Mouse (Mus musculus) forebrain, embryonic 13.5 days (tissue): ENCODE results near the gene Ripor3. TPM values are rescaled to one million over a fixed set of nuclear protein-coding genes. Genes with fewer than 3 reads are reported as not detected.
A peak's percentile ranks its signal among the peaks of the same experiment; 100 is the strongest.

ENCODE experiments used
- ATAC-seq: fragments of 200-750 bp; cut with Nextera tagmentation; 2 replicates; pipeline ENCODE4 v1.8.0; 2017
- H3K27ac ChIP-seq: fragments of 300-500 bp; sonication (generic); 2 replicates; pipeline ENCODE4 v1.5.1; 2015; ENCODE audit warnings: inconsistent platforms, mild to moderate bottlenecking, moderate library complexity
- H3K27me3 ChIP-seq: fragments of 300-500 bp; sonication (generic); 2 replicates; pipeline ENCODE4 v1.6.1; 2015; ENCODE audit warnings: mild to moderate bottlenecking, inconsistent platforms
- H3K36me3 ChIP-seq: fragments of 300-500 bp; sonication (generic); 2 replicates; pipeline ENCODE4 v1.6.1; 2015; ENCODE audit warnings: mild to moderate bottlenecking, inconsistent platforms; ENCODE audit not compliant: poor library complexity, severe bottlenecking
- H3K4me1 ChIP-seq: fragments of 300-500 bp; sonication (generic); 2 replicates; pipeline ENCODE4 v1.6.1; 2015; ENCODE audit warnings: inconsistent platforms
- H3K4me2 ChIP-seq: fragments of 300-500 bp; sonication (generic); 2 replicates; pipeline ENCODE4 v1.6.1; 2015; ENCODE audit warnings: inconsistent platforms, mild to moderate bottlenecking, moderate library complexity
- H3K4me3 ChIP-seq: fragments of 300-500 bp; sonication (generic); 2 replicates; pipeline ENCODE4 v1.5.1; 2015; ENCODE audit warnings: mild to moderate bottlenecking, inconsistent platforms
- H3K9ac ChIP-seq: fragments of 300-500 bp; sonication (generic); 2 replicates; pipeline ENCODE4 v1.6.1; 2015; ENCODE audit warnings: mild to moderate bottlenecking, inconsistent platforms
- H3K9me3 ChIP-seq: fragments of 300-500 bp; sonication (generic); replicated peaks from 2 replicates; pipeline ENCODE4 v1.6.1; 2016; ENCODE audit warnings: inconsistent platforms
- WGBS: fragments of 180-500 bp; shearing (Covaris S2); methylation state at CpG from one replicate; pipeline ENCODE4 v1.1.7; 2015; 5-methylcytosine and 5-hydroxymethylcytosine counted together
- polyA plus RNA-seq: library from polyadenylated mRNA; unstranded; fragments of >200 nt; fragmentation: Nextera tagmentation; extraction: Ambion mirVana; gene quantifications from 2 replicates; pipeline ENCODE4 v1.2.1, GENCODE M21; 2015

Gene Ripor3
- polyA plus RNA-seq, 1 experiment from 2014 or later, result 0.19 TPM

DNA sequence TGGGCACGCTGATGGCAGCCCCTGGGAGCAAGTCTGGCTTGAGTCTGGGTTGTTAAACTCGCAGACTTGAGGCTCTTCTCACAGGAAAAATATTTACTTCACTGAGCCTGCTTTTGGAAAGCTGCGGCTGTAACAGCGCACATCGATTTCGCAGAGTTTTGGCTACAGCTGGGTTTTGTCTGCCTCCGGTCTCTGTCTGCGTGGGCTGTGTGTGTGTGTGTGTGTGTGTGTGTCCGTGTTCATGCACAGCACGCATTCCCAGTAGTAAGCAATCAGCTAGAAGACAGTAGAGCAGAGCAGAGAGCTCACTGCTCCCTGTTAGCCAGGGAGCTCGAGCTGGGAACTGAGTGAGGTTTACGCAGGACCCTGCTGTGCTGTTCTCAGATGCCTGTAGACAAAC is 14.8 kb upstream of the Ripor3 start:
- H3K9me3 ChIP-seq, result peaks cover 7% of the 10 kb centered on the region
- no peak overlapping the region for H3K27ac ChIP-seq
- no peaks in the 10 kb centered on the region for H3K27me3 ChIP-seq
- no peak overlapping the region for H3K9ac ChIP-seq
- no peaks in the 10 kb centered on the region for H3K4me1 ChIP-seq
- ATAC-seq, result no peak
- no peak overlapping the region for H3K4me2 ChIP-seq
- H3K36me3 ChIP-seq, result no peaks in the 10 kb centered on the region
- H3K4me3 ChIP-seq, result no peak overlapping the region
- 70% methylated on average over 12 of the region's 12 CpGs for WGBS

DNA sequence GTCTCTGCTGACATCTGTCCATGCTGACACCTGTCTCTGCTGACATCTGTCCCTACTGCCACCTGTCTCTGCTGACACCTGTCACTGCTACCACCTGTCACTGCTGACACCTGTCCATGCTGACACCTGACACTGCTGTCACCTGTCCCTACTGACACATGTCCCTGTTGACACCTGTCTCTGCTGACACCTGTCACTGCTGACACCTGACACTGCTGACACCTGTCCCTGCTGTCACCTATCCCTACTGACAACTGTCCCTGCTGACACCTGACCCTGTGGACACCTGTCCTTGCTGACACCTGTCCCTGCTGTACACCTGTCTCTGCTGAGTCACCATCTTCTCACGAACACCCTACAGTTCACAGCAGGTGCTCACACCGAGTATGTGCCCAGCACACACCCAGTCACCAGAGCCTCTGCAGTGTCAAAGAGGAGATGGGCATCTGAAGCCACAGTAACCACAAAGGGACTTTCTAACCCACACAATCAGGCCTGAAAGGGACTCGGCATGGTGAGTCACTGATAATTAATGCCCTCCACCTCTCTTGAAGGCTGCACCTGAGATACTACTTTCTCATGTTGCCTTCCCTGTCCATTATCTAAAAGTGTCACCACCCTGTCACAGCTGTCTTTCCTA is 13.5 kb upstream of the Ripor3 start:
- no peaks in the 10 kb centered on the region for H3K4me1 ChIP-seq
- no peaks in the 10 kb centered on the region for H3K36me3 ChIP-seq
- H3K4me3 ChIP-seq, result no peak overlapping the region
- H3K9ac ChIP-seq, result no peak overlapping the region
- WGBS, result 70% methylated on average over 3 of the region's 3 CpGs
- H3K27ac ChIP-seq, result no peak overlapping the region
- H3K27me3 ChIP-seq, result no peaks in the 10 kb centered on the region
- no peak for ATAC-seq
- no peak overlapping the region for H3K4me2 ChIP-seq
- H3K9me3 ChIP-seq, result peaks cover 7% of the 10 kb centered on the region

DNA sequence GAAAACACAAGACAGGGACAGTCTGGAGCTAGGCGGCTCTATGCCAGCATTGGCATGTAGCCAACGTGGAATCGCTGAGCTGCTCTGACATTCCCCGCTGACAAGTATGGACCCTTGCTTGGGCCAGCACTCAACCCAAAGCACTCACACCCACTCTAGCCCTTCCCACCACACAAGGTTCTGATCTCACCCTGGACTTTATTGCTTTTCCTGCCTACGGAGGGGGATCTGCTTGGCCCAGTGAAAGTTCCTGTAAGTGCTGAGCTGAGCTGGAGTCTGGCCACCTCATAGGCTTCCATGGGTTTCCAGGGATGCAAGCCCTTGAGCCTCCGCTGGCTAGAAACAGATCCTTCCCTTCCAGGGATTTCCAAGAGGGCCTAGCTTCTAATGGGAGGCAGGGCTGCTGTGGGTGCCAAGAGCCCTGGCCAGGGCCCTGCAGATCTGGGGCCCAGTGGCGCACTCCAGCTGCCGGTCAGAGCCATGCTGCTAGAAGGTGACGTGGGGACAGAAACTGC is 8.8 kb upstream of the Ripor3 start:
- 77% methylated on average over 9 of the region's 9 CpGs for WGBS
- ATAC-seq, result no peak
- H3K9ac ChIP-seq, result no peak overlapping the region
- no peaks in the 10 kb centered on the region for H3K9me3 ChIP-seq
- no peak overlapping the region for H3K4me3 ChIP-seq
- peak overlapping the region; percentile 44; the same call in 1 of the 2 replicates for H3K27ac ChIP-seq
- H3K27me3 ChIP-seq, result no peaks in the 10 kb centered on the region
- H3K36me3 ChIP-seq, result no peaks in the 10 kb centered on the region
- H3K4me2 ChIP-seq, result no peak overlapping the region
- no peaks in the 10 kb centered on the region for H3K4me1 ChIP-seq

DNA sequence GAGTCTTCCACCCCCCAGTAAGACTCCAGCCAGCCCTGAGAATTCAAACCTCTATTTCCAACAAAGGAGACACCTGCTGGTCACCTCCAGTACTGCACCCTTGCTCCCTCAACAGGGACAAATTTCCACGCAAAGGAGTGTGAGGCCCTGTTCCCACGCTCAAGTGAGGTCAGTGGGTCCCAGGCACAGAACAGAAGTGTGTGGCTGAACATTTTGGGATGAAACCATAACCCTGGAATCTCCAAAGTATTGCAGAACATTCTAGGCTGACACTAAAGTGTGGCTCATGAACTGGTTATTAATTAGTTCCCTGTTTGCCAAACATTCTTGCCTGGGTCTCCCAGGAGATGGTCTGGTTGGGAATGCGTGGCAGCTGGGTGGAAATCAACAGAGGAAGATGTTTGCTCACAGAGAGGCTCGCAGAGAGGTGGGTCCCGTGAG is 6.6 kb upstream of the Ripor3 start:
- no peak overlapping the region for H3K4me2 ChIP-seq
- no peak for ATAC-seq
- H3K9me3 ChIP-seq, result no peaks in the 10 kb centered on the region
- no peak overlapping the region for H3K9ac ChIP-seq
- no peaks in the 10 kb centered on the region for H3K27me3 ChIP-seq
- no peaks in the 10 kb centered on the region for H3K36me3 ChIP-seq
- H3K4me1 ChIP-seq, result no peaks in the 10 kb centered on the region
- 21% methylated on average over 5 of the region's 5 CpGs for WGBS
- no peak overlapping the region for H3K27ac ChIP-seq
- no peak overlapping the region for H3K4me3 ChIP-seq

DNA sequence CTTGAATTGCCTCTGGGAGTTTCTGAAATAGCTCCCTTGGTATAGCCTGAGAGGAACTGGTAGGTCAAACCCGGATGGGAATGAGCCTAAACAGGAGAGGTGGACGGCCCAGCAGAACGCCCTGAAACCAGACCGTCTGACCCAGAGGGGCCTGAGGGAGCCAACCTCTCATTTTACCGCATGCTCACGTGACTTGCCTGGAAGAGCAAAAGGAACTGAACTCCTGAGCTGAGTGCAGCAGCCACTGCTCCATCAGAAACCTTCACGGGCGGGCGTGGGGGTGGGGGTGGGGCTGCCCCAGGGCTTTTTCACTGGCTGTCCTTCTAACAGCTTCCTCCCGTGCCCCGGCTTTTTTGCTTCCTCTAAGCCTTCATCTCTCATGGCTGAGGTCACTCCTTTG is 475 bp upstream of the Ripor3 start:
- H3K4me2 ChIP-seq, result no peak overlapping the region
- H3K9ac ChIP-seq, result no peak overlapping the region
- 51% methylated on average over 11 of the region's 11 CpGs for WGBS
- H3K36me3 ChIP-seq, result no peaks in the 10 kb centered on the region
- no peak overlapping the region for H3K4me3 ChIP-seq
- ATAC-seq, result no peak
- no peaks in the 10 kb centered on the region for H3K9me3 ChIP-seq
- no peak overlapping the region for H3K27ac ChIP-seq
- no peaks in the 10 kb centered on the region for H3K27me3 ChIP-seq
- H3K4me1 ChIP-seq, result no peaks in the 10 kb centered on the region

DNA sequence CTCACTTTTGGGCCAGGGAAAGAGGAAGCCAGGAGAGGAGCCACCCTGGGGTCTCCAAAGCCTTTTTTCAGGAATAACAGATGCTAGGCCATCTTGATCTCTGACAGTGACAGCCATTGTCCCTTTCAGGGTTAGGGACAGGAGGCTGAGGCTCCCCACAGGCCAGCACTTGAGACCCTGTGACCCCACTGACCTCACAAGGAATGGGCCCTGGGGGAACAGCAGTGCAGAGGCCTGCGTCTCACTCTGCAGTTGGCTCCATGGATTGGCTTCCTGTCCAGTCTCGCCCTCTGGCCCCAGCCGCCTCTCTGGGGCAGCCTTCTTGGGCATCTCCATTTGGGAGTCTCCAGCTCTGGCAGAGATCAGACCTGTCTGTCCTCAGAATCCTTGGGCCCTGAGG is 2.3 kb downstream of the Ripor3 start:
- H3K4me1 ChIP-seq, result no peaks in the 10 kb centered on the region
- H3K9me3 ChIP-seq, result no peaks in the 10 kb centered on the region
- H3K4me2 ChIP-seq, result no peak overlapping the region
- no peak overlapping the region for H3K9ac ChIP-seq
- no peaks in the 10 kb centered on the region for H3K36me3 ChIP-seq
- no peak for ATAC-seq
- no peak overlapping the region for H3K27ac ChIP-seq
- H3K27me3 ChIP-seq, result no peaks in the 10 kb centered on the region
- H3K4me3 ChIP-seq, result no peak overlapping the region
- WGBS, result 65% methylated on average over 3 of the region's 3 CpGs

DNA sequence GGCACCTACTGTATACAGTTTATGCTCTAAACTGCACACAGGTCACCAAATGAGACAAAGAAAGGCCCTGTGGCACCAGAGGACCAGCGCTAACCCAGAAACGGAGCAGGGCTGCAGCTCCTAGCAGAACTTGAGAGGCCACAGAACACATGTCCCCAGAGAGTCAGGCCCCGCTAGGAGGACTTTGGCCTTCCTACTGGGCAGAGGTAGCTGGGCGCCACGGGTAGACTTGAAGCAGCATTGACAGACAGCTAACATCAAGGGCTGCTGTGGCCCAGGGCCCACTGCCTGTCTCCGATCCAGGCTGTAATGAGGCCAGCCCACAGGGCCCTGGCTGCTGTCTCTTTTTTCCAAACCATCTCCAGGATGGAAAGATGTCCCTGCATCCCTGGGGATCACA is 3.9 kb downstream of the Ripor3 start:
- Histone ChIP-seq H3K27ac (no peak overlapping the region), H3K36me3 (no peaks in the 10 kb centered on the region), H3K27me3 (no peaks in the 10 kb centered on the region), H3K4me1 (no peaks in the 10 kb centered on the region), H3K4me3 (no peak overlapping the region), H3K4me2 (no peak overlapping the region), H3K9me3 (no peaks in the 10 kb centered on the region), H3K9ac (no peak overlapping the region)
- 79% methylated on average over 6 of the region's 6 CpGs for WGBS
- no peak for ATAC-seq

DNA sequence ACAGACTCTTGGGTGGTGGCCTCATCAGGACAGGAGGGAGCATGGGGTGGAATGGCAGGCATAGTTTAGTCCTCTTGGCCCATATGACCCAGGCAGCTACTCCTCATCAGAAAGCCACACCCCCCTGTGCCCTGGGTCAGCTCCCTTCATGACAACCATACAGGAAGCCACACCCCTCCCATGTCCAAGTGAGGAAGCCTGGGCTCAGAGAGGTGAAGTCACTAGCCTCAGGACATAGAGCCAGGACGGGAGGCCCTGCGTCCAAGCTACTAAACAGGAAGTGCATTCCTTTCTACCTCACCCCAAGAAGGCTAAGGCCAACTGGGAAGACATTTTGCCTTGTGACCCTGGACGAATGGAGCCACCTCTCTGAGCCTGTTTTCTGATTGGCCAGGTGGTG is 4.8 kb downstream of the Ripor3 start:
- 64% methylated on average over 3 of the region's 3 CpGs for WGBS
- Histone ChIP-seq H3K4me2 (no peak overlapping the region), H3K9ac (no peak overlapping the region), H3K4me1 (no peaks in the 10 kb centered on the region), H3K27me3 (no peaks in the 10 kb centered on the region), H3K9me3 (peaks cover 2% of the 10 kb centered on the region; the same call in 1 of the 2 replicates), H3K36me3 (no peaks in the 10 kb centered on the region), H3K27ac (no peak overlapping the region), H3K4me3 (no peak overlapping the region)
- ATAC-seq, result no peak

DNA sequence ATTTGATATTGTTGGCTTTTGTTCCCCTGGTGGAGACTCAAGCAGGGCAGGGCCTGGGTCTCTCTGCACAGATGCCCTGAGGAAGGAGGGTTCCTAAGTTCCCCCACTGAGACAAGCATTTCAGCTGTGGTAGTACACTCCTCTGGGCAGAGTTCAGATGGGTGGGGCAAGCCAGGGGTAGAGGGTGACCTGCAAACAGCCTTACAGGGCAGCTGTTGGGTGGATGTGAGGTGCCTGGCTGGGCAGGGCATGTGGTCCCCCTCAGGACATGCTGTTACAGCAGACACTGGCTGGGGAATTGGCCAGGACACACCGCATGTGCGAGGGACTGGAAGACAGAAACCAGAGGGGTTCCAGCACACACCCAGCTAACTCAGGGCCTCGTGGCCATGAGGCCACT is 5.4 kb downstream of the Ripor3 start:
- Histone ChIP-seq H3K9me3 (peaks cover 8% of the 10 kb centered on the region; the same call in 1 of the 2 replicates), H3K4me3 (no peak overlapping the region), H3K27me3 (no peaks in the 10 kb centered on the region), H3K36me3 (no peaks in the 10 kb centered on the region), H3K4me1 (no peaks in the 10 kb centered on the region), H3K9ac (no peak overlapping the region), H3K4me2 (no peak overlapping the region), H3K27ac (no peak overlapping the region)
- WGBS, result 75% methylated on average over 3 of the region's 3 CpGs
- ATAC-seq, result no peak

DNA sequence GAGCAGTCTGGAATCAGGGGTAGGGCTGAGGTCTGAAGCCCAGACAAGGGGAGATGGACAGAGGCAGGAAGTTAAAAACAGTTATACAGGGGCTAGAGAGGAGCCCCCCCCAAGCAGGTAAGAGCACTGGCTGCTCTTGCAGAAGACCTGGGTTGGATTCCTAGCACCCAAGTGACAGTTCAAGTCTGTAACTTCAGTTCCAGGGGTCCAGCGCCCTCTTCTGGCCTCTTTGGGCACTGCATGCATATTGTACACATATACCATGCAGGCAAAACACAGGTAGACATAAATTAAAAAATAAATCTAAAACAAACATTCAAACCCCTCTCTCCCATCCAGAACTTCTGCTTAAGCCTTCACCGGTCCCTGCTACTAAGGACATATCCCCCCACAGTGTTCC is 6.0 kb downstream of the Ripor3 start:
- Histone ChIP-seq H3K9me3 (peaks cover 8% of the 10 kb centered on the region; the same call in 1 of the 2 replicates), H3K4me3 (no peak overlapping the region), H3K27ac (no peak overlapping the region), H3K27me3 (no peaks in the 10 kb centered on the region), H3K4me2 (no peak overlapping the region), H3K4me1 (no peaks in the 10 kb centered on the region), H3K9ac (no peak overlapping the region), H3K36me3 (no peaks in the 10 kb centered on the region)
- WGBS, result 56% methylated on average over 2 of the region's 2 CpGs
- no peak for ATAC-seq

DNA sequence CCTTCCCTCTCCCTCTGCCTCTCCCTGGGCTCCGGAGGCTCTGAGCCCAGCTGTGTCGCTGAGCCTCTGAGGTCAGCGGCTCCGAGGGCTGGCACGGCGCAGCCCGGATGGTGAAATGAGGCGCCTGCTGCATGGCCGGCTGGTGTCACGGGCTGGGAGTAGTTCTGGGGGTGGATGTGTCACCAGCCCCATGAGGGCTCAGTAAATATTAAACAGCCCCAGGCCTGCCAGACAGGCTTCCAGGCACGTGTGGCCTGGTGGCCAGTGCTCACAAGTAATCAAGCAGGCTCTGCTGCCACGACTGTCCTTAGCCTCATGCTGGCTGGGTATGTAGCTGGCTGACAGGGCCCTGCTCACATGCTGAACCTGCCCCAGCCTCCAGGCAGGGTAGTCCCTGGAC is 7.0 kb downstream of the Ripor3 start:
- H3K27ac ChIP-seq, result no peak overlapping the region
- 71% methylated on average over 12 of the region's 12 CpGs for WGBS
- H3K4me1 ChIP-seq, result no peaks in the 10 kb centered on the region
- no peak for ATAC-seq
- H3K36me3 ChIP-seq, result no peaks in the 10 kb centered on the region
- no peak overlapping the region for H3K9ac ChIP-seq
- no peak overlapping the region for H3K4me2 ChIP-seq
- H3K4me3 ChIP-seq, result no peak overlapping the region
- no peaks in the 10 kb centered on the region for H3K27me3 ChIP-seq
- peaks cover 8% of the 10 kb centered on the region; the same call in 1 of the 2 replicates for H3K9me3 ChIP-seq

DNA sequence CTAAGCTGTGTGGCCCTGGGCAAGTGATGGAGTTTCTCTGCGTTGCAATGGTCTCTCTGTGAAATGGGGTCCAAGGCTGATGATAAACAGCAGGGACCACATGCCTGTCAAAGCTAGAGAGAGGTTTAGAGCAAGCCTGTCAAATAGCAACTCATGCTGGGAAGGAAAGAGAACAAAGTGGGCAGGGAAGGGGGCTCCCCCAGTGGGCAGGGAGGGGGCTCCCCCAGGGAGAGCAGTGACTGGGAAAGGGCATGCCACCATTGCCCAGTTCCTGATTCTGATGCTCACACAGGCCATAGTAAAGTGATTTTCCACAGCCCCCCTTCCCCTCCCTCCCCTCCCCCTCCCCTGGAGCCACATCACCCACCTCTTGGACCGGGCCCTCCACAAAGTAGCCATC is 7.5 kb downstream of the Ripor3 start:
- WGBS, result 87% methylated on average over 2 of the region's 2 CpGs

DNA sequence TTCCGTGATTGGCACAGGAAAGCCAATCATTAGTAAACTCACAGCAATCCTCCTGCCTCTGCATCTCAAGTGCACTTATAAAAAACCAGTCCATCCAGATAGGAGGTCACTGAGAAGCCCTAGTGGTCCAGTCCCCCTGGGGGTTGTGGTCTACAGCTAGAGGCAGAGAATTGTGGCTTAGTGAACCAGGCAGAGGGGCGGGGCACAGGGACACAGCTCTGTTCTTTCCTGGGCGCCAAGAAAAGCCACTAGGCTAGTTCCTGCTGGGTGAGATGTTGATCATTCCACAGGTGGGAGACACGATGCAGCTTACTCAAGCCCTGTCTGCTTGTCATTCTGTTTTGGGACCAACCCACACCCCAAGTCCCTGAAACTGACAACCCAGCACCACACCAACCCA is 8.2 kb downstream of the Ripor3 start:
- Histone ChIP-seq H3K9me3 (peaks cover 8% of the 10 kb centered on the region; the same call in 1 of the 2 replicates), H3K27ac (no peak overlapping the region), H3K4me1 (no peaks in the 10 kb centered on the region), H3K4me3 (no peak overlapping the region), H3K27me3 (no peaks in the 10 kb centered on the region), H3K36me3 (no peaks in the 10 kb centered on the region), H3K4me2 (no peak overlapping the region), H3K9ac (no peak overlapping the region)
- 59% methylated on average over 4 of the region's 4 CpGs for WGBS
- no peak for ATAC-seq

More for the DNA sequence above, 7.5 kb downstream of the Ripor3 start:
- H3K36me3 ChIP-seq, result no peaks in the 10 kb centered on the region
- H3K4me1 ChIP-seq, result no peaks in the 10 kb centered on the region
- ATAC-seq, result no peak
- H3K9me3 ChIP-seq, result peaks cover 8% of the 10 kb centered on the region; the same call in 1 of the 2 replicates
- no peaks in the 10 kb centered on the region for H3K27me3 ChIP-seq
- H3K4me3 ChIP-seq, result no peak overlapping the region
- no peak overlapping the region for H3K9ac ChIP-seq
- no peak overlapping the region for H3K4me2 ChIP-seq
- no peak overlapping the region for H3K27ac ChIP-seq
